Mouse (Mus musculus): ENCODE data around the gene 2210408I21Rik.

2210408I21Rik gene

GRCm38 (mm10) chr13:77478425-77479119, 343.2 kb downstream of the 2210408I21Rik start:
- in situ Hi-C loops (cut with MboI, MseI), result no loop called here

- in situ Hi-C loops (cut with MboI, MseI), result no loop called here
These were observed 354.8 kb downstream of the 2210408I21Rik start for GRCm38 (mm10) chr13:77489938-77490651.

GRCm38 (mm10) chr13:77514046-77514445, 378.7 kb downstream of the 2210408I21Rik start:
- in situ Hi-C loops (cut with MboI, MseI), result loop anchor here (5.0 kb wide), 1 partner anchor 83 kb away; no protein-coding TSS in a partner anchor

GRCm38 (mm10) chr13:77528960-77529699, 393.8 kb downstream of the 2210408I21Rik start:
- in situ Hi-C loops (cut with MboI, MseI), result no loop called here

- in situ Hi-C loops (cut with MboI, MseI), result no loop called here
These were observed 394.4 kb downstream of the 2210408I21Rik start for GRCm38 (mm10) chr13:77529760-77530159.

- in situ Hi-C loops (cut with MboI, MseI), result no loop called here
These were observed 402.1 kb downstream of the 2210408I21Rik start for GRCm38 (mm10) chr13:77537466-77537865.

- in situ Hi-C loops (cut with MboI, MseI), result no loop called here
These were observed 412.4 kb downstream of the 2210408I21Rik start for GRCm38 (mm10) chr13:77547486-77548385.

- in situ Hi-C loops (cut with MboI, MseI), result no loop called here
These were observed 413.0 kb downstream of the 2210408I21Rik start for GRCm38 (mm10) chr13:77548386-77548695.

- in situ Hi-C loops (cut with MboI, MseI), result no loop called here
These were observed 413.4 kb downstream of the 2210408I21Rik start for GRCm38 (mm10) chr13:77548750-77549149.

GRCm38 (mm10) chr13:77594011-77594410, 458.7 kb downstream of the 2210408I21Rik start:
- in situ Hi-C loops (cut with MboI, MseI), result no loop called here

GRCm38 (mm10) chr13:77615346-77615745, 480.0 kb downstream of the 2210408I21Rik start:
- in situ Hi-C loops (cut with MboI, MseI), result no loop called here
